Mouse (Mus musculus) B cell, adult 2 months (primary cell): ENCODE results near the gene Tas2r114.

Source experiments
- DNase-seq, 2 experiments: peaks; one replicate each; pipeline ENCODE4 v3.0.0; 2022

Tas2r114 gene

DNA sequence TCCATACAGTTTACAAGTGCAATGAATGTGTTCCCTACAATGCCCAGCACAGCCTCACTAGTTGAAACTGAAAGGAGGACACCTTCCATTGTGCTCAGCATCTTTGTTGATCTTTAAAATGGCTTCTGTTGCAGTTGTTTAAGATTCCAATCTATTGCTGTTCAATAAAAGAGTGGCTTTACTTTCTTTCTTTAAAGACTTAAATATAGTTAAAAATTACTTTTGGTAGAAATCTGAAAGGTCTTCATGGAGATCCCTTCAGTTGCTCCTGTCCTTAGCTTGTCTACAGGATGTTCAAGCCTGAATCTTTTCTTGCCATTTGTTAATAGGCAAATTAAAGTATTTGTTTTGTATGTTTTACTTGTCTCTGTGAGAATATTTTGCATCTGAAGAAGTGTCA, at the start of gene Tas2r114:
Gene Tas2r114, minus strand, starts transcription at position 101 of the 400 bp plus-strand sequence.
- no peak for DNase-seq

DNA sequence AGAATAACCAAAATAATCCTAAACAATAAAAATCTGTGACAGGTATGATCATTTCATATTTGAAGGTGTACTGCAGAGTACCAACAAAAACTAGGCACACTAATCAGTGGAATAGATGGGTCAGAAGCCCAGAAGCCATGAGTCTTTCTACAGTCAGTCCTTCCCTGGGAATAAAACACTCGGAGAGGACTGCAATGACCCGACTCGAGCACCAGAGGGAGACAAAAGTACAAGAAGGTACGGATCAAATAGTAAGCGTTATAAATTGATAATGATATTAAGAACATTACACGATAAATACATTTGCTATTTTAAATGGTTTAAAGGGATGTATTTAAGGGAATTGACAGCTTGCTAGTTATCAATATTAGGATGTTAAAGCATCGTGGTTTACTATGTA, 22.9 kb upstream of the Tas2r114 start:
- no peak for DNase-seq

DNA sequence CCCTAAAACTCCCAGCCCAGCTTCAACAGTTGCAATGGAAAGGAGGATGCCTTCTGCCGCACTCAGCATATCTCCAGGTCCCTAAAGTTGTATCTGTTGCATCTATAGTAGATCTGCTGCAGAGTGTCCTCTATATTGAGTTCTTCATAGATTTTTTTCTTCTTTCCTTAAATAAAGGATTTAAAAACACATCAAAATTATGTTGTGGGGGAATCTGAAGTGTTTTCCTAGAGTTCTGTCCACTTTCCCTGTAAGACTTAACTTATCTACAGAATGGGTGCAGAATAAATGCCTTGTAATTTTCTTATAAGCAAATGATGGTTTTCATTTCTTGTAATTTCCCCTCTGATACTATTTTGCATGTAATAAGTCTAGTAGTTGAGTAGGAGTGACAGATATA, 2.5 kb downstream of the Tas2r114 start, which contains the start of gene Tas2r105:
Gene Tas2r105, minus strand, starts transcription at position 101 of the 400 bp plus-strand sequence.
- no peak for DNase-seq

DNA sequence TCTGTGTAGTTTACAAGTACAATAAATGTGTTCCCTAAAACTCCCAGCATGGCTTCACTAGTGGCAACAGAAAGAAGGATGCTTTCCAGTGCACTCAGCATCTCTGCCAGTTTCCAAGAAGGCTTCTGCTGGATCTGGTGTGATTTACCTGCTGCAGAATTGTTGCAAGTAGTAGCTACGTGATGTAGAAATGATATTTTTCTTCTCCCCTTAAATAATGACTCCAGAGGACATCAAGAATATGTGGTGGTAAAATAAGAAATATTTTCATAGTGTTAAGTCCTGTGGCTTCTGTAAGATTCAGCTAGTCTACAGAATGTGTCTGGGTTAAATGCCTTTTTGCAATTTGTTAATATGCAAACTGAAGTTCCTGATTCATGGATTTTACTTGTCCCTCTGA, 4.2 kb downstream of the Tas2r114 start, which contains the start of gene Tas2r104:
Gene Tas2r104, minus strand, starts transcription at position 101 of the 400 bp plus-strand sequence.
- no peak for DNase-seq

DNA sequence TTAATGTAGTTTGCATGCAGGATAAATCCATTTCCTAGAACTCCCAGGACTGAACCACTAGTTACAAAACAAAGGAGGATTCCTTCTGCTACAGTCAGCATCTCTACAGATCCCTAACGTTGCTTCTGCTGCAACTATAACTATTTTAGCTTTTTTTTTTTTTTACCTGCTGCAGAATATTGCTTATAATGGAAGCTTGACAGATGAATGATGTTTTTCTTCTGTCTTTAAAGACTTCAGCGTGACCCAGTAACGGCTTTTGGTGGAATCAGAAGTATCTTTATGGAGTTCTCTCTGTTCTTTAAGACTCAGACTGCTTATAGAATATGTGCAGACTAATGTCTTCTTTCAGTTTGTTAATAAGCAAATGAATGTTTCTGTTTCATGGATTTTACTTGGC, 11.1 kb downstream of the Tas2r114 start, which contains the start of gene Tas2r106:
Gene Tas2r106, minus strand, starts transcription at position 101 of the 400 bp plus-strand sequence.
- DNase-seq = no peak

DNA sequence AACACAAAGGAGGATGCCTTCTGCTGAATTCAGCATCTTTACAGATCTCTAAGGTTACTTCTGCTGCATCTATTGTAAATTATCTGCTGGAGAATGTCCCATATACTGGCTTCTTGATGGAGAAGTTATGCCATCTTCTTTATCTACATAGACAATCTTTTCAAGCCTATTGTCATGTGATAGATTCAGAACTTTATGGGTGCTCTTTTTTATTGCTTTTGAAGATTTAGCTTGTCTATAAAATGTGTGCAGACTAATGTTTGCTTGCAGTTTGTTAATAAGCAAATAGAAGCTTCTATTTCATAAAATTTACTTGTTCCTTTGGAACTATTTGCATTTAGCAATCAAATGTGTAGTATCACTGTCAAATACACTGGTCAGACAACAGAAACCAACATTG, 29.8 kb downstream of the Tas2r114 start, which contains the start of gene Tas2r107:
Gene Tas2r107, minus strand, starts transcription at position 101 of the 400 bp plus-strand sequence.
- no peak for DNase-seq
